27 mouse cellular contexts compared by ENCODE assay signal in genomic region chr1:20860775-20861174, GRCm38 (mm10).
"Had no signal": no experiment of that assay in that cellular context is flagged by ENCODE, and none has a peak within 500 bp of the region (broad histone marks: within the 10 kb centered on the region; RNA-seq: fewer than 3 reads in every experiment).

No protein-coding gene starts in this region.

- H3K4me3 ChIP-seq: embryonic facial prominence, embryonic 10.5 days; embryonic facial prominence, embryonic 12.5 days; embryonic facial prominence, embryonic 13.5 days; embryonic facial prominence, embryonic 15.5 days; erythroblast, embryonic 14.5 days; forebrain, embryonic 10.5 days; forebrain, embryonic 13.5 days; forebrain, embryonic 15.5 days; gastrocnemius, adult 2 months; heart, adult 2 months; heart, embryonic 10.5 days had no signal

- H3K4me1 ChIP-seq: embryonic facial prominence, embryonic 10.5 days; embryonic facial prominence, embryonic 12.5 days; embryonic facial prominence, embryonic 13.5 days; embryonic facial prominence, embryonic 15.5 days; forebrain, embryonic 10.5 days; forebrain, embryonic 13.5 days; forebrain, embryonic 15.5 days had no signal

- H3K4me2 ChIP-seq: embryonic facial prominence, embryonic 12.5 days; embryonic facial prominence, embryonic 13.5 days; embryonic facial prominence, embryonic 15.5 days; forebrain, embryonic 13.5 days; forebrain, embryonic 15.5 days had no signal

- ATAC-seq: forebrain, embryonic 13.5 days; forebrain, embryonic 14.5 days; forebrain, embryonic 15.5 days; forebrain, embryonic 16.5 days; forebrain, postnatal 0 days had no signal

- H3K36me3 ChIP-seq: embryonic facial prominence, embryonic 10.5 days; embryonic facial prominence, embryonic 12.5 days; embryonic facial prominence, embryonic 13.5 days; embryonic facial prominence, embryonic 15.5 days; forebrain, embryonic 10.5 days; forebrain, embryonic 15.5 days; heart, embryonic 10.5 days had no signal

- H3K27ac ChIP-seq: embryonic facial prominence, embryonic 10.5 days; embryonic facial prominence, embryonic 12.5 days; embryonic facial prominence, embryonic 13.5 days; embryonic facial prominence, embryonic 15.5 days; forebrain, embryonic 10.5 days; forebrain, embryonic 13.5 days; forebrain, embryonic 15.5 days; gastrocnemius, adult 2 months; heart, adult 2 months; heart, embryonic 10.5 days had no signal

- H3K27me3 ChIP-seq: embryonic facial prominence, embryonic 12.5 days; embryonic facial prominence, embryonic 13.5 days; embryonic facial prominence, embryonic 15.5 days; forebrain, embryonic 13.5 days; forebrain, embryonic 15.5 days had no signal

- DNase-seq: cerebellum, adult 2 months; cerebellum, adult 8-10 months; cerebellum, adult 9-10 months; cerebellum, adult 9-11 months; cerebellum, postnatal 14 days; cerebellum, postnatal 25 days; cerebellum, postnatal 36 days; embryo, embryonic 11 days; forebrain, postnatal 0 days; gastrocnemius, adult 2 months; gastrocnemius, postnatal 10 days; gastrocnemius, postnatal 14 days; gastrocnemius, postnatal 25 days; gastrocnemius, postnatal 36 days; heart, adult 18-20 months; heart, adult 2 months had no signal

- H3K9ac ChIP-seq: embryonic facial prominence, embryonic 12.5 days; embryonic facial prominence, embryonic 13.5 days; embryonic facial prominence, embryonic 15.5 days; forebrain, embryonic 13.5 days; forebrain, embryonic 15.5 days; forebrain, postnatal 0 days had no signal

- H3K9me3 ChIP-seq: embryonic facial prominence, embryonic 10.5 days; embryonic facial prominence, embryonic 12.5 days; embryonic facial prominence, embryonic 13.5 days; embryonic facial prominence, embryonic 15.5 days; forebrain, embryonic 10.5 days; forebrain, embryonic 13.5 days; forebrain, embryonic 15.5 days; heart, embryonic 10.5 days had no signal
